Mouse (Mus musculus) retina, adult 2 months (tissue): ENCODE measurements at regions not wholly inside any gene's neighbourhood (a gene's known extent, or its start where the extent isn't known, plus 50 kb on each side); places are given as distances from the start of the nearest gene placed in this dataset.
"Not testable (repeated sequence)": the region's sequence is repeated elsewhere in the genome, so short reads cannot be mapped to it uniquely, and the experiment has no call there.

Experiments used
- DNase-seq: peaks from one replicate; pipeline ENCODE4 v3.0.0-alpha.2; 2012; ENCODE audit warnings: low read depth, low spot score

DNA sequence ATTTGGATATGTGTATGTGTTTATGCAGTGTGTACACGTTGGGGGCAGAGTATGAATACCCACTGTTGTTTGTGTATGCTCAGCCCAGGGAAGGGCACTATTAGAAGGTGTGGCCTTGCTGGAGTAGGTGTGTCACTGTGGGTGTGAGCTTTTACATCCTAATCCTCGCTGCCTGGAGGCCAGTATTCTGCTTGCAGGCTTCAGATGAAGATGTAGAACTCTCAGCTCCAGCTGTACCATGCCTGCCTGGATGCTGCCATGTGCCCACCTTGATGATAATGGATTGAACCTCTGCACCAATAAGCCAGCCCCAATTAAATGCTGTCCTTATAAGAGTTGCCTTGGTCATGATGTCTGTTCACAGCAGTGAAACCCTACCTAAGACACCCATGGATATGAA lies 155.4 kb downstream of the Enc1 start:
- DNase-seq, result not testable (repeated sequence)

- no peak for DNase-seq
These were observed 154.0 kb downstream of the Enc1 start for GRCm38 (mm10) chr13:97394756-97395454.

- DNase-seq, result no peak
These were observed 153.2 kb downstream of the Enc1 start for GRCm38 (mm10) chr13:97394071-97394470.

GRCm38 (mm10) chr13:97393456-97393855 lies 152.6 kb downstream of the Enc1 start:
- no peak for DNase-seq

GRCm38 (mm10) chr13:97390449-97390930 lies 149.6 kb downstream of the Enc1 start:
- DNase-seq, result no peak

DNA sequence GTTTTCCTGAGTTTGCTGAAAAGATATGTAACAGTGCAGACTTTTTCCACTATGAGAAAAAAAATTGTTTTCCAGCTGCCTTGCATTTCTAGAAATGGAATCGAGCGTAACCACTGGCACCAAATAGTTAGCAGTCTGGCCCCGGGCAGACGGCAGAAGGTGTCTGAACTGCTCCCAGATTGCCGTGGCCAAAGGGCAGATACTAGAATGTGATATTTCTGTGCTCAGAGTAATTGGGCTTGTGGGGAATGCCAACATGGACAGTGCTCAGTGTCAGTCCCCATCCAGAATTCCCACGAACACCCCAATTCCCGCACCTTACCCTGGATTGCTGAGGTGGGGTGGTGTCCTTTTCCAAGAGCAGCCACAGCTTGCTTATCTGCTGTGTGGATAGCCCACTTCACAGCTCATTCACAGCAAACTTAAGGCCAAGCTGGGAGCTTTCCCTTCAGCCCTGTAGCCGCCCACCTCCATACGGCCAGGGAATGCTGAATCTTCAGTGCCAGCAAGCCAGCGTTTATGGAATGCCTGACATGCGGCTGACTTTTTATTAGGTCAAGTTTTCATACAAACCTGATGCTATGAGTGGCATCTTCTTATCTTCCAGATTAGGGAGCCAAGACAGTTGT lies 148.1 kb downstream of the Enc1 start:
- DNase-seq, result no peak

DNA sequence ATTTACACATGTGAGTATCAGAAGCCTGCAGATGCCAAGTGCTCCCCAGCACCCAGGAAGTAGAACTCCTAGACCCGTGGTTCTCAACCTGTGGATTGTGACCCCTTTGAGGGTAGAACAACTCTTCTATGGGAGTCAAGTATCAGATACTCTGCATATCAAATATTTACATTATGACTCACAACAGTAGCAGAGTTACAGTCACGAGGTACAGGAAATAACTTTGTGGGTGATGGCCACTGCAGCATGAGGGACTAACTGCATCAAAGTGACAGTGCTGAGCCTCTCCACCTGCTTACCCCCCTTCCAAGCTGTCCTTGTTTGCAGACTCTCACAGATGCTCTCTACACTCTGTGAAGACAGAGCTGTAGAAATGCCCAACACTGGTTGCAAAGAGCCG lies 145.6 kb downstream of the Enc1 start:
- no peak for DNase-seq

- DNase-seq, result no peak
These were observed 144.6 kb downstream of the Enc1 start for GRCm38 (mm10) chr13:97385531-97385930.

DNA sequence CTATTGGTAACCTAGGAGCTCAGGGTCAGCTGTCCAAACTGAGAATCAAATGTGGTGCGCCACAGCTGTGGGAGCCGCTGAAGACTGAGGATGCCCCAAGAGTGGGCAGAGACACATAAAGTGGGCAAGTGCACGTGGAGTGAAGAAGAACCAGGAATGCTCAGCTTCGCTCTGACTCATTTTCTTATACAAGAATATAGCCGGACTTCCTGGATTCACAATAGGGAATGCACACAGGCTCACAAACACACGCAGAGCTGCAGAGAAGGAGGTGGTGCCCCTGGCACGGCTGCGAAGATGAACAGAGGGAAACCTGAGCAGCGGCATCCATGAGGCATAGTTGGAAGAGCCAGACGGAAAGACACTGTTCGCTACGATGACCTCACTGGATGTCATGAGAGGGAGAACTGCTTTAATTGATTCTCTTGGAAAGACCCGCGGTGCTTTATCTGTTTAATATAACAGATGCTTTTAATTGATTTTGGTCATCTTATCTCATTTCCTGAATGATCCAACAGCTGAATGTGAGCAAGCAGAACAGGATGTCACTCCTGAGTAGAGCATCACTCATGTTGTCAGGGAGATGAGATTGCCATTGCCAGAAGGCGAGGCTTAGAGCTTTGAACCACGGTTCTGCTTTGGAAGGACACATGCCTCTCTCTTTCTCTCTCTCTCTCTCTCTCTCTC lies 143.3 kb downstream of the Enc1 start:
- DNase-seq, result no peak

- no peak for DNase-seq
These were observed 142.4 kb downstream of the Enc1 start for GRCm38 (mm10) chr13:97383351-97383750.

DNA sequence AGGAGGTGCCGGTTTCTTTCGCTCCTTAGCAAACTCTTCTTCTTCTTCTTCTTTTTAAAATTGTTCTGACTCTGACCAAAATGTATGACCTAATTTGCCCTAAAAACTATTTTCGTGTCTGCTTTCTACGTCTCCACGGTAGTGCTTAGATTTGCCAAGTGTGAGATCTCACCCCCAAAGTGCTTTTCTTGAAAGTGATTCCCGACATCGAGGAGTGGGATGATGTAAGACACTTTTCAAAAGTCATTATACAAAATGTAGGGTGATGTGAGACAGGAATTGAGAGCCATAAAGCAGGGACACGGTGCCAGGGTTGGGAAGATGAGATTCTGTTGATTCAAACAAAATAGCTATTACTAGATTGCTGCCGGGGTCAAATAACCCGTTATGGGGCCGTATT lies 139.5 kb downstream of the Enc1 start:
- no peak for DNase-seq

DNA sequence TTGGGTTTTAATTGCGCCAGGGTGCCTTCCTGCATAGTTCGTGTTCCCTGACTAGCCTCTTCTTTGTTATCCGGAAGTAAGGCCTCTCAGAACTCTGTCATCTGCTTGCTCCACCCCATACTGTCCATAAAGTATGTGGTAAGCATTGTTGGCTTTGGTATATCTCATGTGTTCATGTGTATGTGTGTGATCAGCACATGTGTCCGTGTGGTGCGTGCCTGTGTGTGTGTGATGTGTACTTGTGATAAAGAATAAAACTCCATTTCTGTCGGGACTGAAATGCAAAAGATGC lies 135.3 kb downstream of the Enc1 start:
- no peak for DNase-seq

GRCm38 (mm10) chr13:97375501-97376231 lies 134.8 kb downstream of the Enc1 start:
- DNase-seq, result no peak

GRCm38 (mm10) chr13:97372348-97372747 lies 131.4 kb downstream of the Enc1 start:
- no peak for DNase-seq

DNA sequence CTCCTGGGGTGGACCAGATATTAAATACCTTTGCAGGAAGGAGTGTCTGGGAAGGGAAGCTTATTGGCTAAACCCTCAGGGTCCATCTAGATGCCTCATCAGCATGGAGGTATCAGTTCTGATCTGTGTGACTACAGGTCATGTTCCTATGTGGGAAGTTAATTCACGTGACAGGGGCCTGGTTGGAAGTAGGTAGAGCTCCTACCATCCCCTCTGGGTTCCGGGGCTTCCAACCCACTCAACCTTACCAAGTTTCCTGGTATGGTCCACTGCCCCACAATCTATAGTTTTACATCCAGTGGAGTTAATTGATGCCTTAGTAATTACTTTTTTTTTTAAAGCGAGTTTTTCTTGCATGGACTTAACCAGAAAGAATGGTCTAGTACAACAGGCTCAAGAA lies 130.3 kb downstream of the Enc1 start:
- DNase-seq, result no peak

- DNase-seq, result no peak
These were observed 125.8 kb downstream of the Enc1 start for GRCm38 (mm10) chr13:97366723-97367122.

DNA sequence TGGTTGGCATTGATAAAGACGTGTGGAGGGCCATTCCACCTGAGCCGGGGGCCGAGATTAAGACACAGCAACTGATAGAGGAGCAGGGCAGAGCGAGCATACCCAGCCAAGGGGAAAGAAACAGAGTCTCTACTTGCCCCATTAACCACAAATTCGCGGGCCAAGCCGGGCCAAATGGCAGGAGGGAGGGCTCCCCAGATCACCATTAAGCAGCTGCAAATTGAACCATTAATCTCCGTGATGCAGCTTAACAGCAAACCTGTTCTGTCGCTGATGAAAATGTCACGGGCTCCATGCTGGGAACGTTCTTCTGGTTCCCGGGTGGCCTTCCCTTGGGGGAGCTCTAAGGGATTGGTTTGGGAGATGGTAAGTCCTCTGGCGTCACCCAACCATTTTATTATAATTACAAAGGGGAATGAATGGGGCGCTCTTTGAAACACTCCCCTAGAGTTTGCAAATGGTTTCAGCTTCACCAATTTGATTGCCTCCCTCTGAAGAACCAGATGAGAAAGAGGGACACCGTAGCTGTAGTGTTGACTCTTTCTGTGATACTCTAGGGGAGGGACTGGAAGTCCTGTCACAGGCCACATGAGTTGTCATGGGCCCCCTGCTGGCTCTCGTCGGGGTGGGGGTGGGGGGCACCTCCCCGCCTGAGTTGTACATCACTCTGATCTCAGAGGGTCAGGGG lies 124.8 kb downstream of the Enc1 start:
- no peak for DNase-seq

DNA sequence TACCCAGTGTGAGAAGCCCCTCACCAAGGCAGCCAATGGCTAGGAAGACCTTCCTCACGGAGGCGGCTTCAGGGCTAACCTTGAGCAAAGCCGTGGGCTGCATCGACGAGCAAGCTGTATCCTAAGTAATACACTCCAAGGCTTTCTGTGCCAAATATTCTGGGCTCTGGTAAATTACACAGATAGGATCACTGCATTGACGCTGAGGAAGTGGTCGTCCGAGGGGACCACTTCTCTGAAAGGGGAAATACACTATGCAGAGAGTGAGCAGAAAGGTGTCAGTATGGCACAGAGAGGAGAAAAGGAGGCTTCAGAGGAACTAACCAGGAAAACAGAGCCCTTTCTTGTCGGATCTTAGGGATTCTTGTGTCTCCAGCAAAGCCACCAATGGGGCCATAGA lies 124.1 kb downstream of the Enc1 start:
- DNase-seq, result no peak

DNA sequence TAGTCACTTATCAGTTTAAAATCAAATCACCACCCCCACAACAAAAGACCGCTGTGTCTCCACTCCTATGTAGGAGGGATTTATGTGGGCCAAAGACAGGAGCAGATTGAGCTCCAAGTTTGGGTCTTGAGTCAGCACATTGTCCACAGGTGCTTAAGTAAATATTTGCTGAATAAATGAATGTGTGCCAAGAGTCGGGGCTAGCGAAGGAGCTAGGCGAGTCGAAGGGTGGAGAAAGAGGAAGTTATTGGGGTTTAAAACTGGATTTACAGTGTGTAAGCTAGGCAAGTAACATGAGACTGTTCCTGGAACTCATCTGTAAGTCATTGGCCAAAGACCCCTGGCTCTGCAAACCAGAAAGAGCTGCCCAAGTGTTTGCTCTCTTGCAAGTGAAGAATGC lies 122.9 kb downstream of the Enc1 start:
- no peak for DNase-seq

GRCm38 (mm10) chr13:97363214-97363613 lies 122.3 kb downstream of the Enc1 start:
- no peak for DNase-seq

- peak; percentile 56 for DNase-seq
These were observed 119.6 kb downstream of the Enc1 start for GRCm38 (mm10) chr13:97360551-97360950.
